Mouse (Mus musculus) layer of hippocampus, postnatal 36 days (tissue): ENCODE measurements around the gene Lrrc20. TPM values are rescaled to one million over a fixed set of nuclear protein-coding genes. Genes with fewer than 3 reads are reported as not detected.
"Not testable (repeated sequence)": the region's sequence is repeated elsewhere in the genome, so short reads cannot be mapped to it uniquely, and the experiment has no call there.

Source experiments
- DNase-seq, 2 experiments: peaks; one replicate each; pipeline ENCODE4 v3.0.0; 2022
- total RNA-seq, 2 experiments: library from RNA; stranded (reverse); gene quantifications; 2 replicates each; pipeline ENCODE4 v1.2.3; 2021

Gene Lrrc20
- total RNA-seq, 2 experiments from 2014 or later = 21.2 to 24.1 TPM

DNA sequence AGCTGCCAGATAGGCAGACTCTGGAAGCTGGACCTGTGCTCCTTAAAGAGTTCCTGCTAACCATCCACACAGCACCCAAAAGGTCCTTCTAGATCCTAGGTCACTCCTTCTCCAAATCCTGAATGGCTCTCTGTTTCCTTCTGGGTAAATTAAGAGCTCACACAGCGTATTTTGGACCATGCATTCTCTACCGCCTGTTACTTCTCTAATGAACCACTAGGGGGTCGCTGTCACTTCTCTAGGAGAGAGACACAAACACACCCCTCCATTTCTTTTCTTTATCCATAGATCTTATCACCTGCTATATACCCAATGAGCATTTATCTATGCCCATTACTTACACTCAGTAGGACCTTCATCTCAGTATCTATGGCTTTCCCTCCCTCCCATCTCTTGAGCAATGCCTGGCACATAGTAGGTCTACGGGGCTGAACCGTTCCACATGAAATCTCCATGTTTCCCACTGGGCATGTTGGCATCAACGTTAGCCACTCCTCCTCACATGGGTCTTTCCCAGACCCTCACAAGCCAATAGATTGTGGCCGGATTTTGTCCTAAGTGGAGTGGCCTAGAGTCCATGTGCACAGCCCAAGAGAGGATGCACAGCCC lies 111.7 kb downstream of the Lrrc20 start:
- DNase-seq = no peak

DNA sequence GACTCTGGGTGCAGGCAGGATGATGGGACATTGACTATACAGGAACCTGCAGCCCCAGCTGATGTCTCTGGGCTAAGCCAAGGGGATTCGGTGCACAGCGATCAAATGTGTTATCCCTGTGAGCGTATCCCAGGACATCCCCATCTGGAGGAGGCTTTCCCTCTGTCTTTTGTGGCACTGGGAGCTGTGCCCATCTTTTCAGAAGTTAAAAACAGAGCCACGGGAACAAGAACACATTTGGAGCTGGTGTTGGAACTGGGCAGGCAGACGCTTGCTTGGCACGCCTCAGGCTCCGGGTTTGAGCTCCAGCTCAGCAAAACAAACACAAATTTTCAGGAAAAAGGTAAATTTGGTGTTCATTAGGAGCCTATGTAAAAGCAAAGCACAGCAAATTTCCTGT lies 122.4 kb downstream of the Lrrc20 start:
- peak; percentile 36 to 39 for DNase-seq

DNA sequence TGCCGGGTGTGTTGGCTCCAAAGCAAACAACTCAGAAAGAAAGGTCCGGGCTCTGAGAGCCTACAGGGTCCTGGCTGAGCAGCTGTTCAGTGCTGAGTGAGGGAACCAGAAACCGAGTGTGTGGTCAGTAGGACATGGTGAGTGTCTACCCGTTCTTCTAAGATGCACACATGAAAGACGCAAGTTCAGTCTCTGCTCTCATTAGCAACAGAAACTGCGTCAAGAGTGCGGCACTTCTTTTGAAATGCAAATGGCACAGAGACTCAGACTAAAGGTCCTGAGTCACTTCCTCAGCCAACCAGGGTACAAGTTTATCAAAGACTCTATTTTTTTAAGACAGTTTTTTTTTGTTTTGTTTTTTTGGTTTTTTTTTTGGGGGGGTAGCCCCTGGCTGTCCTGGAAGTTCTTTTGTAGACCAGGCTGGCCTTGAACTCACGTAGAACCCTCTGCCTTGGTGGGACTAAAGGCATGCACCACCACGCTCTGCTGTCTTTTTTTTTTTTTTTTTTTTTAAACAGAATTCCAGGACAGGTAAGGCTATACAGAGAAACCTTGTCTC lies 124.0 kb downstream of the Lrrc20 start:
- no peak for DNase-seq

DNA sequence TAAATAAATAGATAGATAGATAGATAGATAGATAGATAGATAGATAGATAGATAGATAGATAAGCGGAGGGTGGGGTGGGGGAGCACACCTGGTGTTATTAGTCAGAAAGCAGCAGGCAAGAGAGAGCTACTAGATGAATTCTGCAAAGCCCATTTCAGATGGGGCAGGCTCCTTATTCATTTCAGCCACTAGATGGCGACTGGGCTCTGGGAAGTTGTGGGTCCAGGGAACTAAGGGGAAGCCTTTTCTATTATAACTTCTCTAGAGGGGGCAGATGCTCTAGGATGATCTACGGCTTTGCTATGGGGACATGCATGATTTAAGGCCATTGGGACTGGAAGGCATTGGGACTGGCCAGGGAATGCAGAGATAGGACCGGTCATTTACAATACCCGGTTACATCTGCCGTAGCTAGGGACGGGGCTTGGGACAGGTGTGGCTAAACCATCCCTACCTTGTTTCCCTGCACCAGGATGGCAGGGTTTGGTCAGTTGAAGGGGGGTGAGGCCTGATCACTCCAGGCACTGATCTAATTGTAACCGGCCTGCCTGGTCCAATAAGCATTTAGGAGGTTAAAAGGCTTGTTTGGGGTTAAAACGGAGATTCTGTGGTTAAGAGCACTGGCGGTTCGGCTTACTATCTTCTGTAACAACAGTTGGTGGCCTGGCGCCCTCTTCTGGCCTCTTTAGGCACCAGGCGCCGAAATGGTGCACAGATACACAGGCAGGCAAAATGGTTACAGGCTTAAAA lies 126.9 kb downstream of the Lrrc20 start:
- DNase-seq = peak in 1 of 2 experiments; percentile 39

DNA sequence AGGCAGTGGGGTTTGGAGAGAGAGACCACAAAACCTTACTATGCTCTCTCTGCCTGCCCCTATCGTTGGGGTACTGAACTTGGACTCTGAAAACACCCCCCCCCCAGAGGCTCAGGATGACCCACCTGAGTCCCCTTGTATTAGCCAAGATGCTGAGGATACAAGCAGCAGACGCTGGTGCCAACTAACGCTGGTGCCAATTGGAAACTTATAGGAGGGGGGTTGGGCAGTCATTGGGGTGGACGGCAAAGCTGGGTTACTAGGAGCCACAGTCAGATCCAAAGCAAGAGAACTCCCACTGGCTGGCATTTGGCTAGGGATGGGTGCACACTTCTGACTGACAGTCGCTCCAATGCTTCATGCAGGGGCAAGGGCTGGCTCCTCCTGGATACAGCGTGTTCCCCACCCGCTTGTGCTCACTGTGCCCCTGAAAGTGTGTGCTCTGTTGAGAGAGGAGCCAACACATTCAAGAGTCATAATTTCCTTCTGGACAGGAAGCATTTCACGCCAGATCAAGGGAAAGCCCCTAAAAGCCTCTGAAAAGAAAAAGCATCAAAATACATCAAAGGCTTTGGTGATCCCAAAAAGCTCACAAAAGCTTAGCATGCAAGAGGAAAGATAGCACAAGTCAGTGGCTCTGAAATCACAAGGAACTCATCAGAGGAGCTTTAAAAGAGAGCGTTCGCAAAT lies 128.9 kb downstream of the Lrrc20 start:
- DNase-seq = no peak

DNA sequence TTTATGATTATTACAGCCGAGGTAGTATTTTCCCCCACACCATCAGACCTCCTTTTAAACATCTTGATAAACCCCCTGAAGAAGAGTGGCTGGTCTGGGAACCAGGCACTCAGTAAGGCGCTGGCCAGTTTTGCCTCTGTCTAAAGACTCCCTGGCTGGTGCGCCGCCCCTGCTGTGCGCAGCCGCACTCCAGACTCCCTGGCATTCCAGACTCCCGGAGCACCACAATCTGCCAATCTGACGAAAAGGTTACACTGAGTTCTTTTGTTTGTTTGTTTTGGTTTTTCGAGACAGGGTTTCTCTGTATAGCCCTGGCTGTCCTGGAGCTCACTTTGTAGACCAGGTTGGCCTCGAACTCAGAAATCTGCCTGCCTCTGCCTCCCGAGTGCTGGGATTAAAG lies 129.8 kb downstream of the Lrrc20 start:
- DNase-seq = not testable (repeated sequence)

DNA sequence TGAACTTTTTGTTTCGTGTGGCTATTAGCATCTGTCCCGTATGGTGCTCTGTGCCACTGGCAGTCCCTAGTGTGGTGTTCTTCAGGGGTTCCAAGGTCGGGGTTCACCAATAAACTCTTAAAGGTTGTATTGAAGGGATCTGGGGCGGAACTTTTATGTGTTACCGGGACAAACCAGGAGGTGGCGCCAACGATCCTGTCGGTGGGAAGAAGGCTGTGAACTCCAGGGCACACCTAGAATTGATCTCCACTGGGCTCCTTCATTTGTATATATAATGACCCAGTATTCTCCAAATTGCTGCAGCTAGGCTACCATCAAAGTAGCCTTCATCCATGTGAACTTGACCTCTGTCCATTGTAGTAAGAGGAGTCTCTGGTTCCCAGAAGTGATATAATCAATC lies 130.2 kb downstream of the Lrrc20 start:
- peak; percentile 35 to 51 for DNase-seq

DNA sequence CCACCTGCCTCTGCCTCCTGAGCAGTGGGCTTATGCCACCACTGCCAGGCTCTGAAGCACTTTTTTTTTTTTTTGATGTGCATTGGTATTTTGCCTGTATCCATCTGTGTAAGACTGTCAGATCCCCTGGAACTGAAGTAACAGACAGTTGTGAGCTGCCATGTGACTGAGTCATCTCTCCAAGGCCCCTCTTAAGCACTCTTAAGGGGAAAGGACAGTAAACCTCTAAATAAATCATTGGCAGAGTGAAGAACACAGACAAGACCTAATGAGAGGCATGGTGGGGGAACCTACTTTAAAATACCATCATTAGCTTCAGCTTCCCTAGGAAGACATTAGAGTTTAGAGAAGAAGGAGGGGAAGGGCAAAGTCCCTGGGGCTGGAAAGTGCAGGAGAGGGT lies 132.6 kb downstream of the Lrrc20 start:
- no peak for DNase-seq

DNA sequence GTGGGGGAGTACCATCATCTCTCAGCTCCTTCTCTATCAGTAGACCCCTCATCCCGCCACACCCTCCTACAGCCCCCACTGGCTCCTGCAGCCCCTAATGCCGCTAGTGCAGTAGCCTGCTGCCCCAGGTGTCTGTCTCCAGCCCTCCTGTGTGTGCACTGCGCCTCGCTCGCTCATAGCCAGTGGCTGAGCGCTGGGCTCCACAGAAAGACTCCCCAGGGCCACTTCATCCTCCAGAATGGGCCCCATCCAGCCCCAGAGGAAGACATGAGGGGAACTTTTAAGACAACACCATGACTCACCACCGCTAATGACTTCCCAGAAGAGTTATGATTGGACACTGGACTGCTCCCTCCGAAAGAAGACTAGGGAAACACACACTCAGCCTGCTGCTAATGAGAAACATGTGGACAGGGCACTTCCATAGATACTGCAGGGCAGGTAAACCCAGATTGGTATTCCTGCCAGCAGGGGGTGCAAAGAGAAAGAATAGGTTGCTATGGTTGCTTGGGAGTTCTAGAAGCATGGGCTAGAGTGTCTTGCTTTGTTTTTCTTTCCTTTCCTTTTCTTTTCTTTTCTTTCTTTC lies 135.1 kb downstream of the Lrrc20 start:
- DNase-seq = no peak

DNA sequence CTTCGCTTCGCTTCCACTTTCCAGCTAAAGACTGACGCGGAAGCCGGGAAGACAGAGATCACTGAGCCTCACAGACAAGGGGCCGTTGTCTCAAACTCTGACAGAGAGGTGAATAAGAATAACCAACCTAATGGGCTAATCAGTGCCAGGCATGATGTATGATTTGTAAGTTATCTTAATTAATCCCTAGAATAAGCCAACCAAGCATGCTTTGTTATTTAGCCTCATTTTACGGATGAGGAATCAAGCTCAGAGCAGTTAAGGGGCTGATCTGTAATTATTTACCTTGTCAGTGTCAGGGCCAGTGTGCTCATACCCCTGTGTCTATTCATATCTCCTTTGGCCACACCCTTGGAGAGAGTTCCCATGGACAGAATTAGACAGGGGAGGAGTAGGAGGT lies 138.7 kb downstream of the Lrrc20 start:
- DNase-seq = no peak

DNA sequence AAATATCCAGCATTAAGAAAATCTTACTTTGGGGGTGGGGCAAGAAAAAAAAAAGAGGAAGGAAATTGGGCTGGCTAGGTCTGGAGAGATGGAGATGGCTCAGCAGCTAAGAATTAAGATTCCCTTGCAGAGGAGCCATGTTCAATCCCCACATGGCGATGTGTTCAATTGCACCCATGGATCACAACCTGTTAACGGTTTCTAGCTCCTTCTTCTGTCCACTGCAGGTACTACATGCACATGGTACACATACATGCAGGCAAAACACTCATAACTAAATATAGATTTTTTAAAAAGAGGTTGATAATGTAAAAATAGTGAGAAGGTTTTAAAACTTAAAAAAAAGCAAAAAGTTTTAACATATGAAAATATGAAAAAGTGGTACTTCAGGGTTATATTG lies 142.9 kb downstream of the Lrrc20 start:
- no peak for DNase-seq

DNA sequence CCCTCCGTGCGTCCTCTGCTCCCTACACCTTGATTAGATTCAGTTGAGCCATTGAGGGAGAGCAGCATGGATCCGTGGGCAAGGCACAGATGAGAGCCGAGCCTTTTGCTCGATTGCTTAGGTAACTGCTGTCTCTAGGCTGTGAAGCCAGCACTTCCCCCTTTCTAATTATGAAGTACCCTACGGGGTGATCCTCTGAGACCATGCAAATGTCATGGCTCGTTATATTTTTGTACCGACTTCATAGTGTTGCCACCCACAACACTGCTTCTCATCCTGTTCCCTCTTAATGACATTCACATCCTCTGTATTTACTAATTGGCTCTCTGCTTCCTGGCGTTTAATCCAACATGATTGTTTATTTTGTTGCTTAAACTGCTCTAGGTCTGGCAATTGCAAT lies 146.1 kb downstream of the Lrrc20 start:
- peak; percentile 10 to 15 for DNase-seq

DNA sequence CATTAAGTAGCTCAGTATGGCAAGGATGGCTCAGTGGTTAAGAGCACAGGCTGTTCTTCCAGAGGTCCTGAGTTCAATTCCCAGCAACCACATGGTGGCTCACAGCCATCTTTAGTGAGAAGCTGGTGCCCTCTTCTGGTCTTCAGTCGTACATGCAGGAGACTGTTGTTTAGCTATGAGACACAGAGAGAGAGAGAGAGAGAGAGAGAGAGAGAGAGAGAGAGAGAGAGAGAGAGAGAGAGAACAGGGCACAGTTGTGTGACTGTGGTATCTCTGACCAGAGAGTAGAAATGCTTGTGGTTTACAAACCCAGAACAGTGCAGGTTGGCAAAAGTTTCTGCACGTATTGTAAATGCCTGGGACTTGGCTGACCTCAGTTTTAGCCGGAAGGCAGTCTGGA lies 148.3 kb downstream of the Lrrc20 start:
- DNase-seq = not testable (repeated sequence)

DNA sequence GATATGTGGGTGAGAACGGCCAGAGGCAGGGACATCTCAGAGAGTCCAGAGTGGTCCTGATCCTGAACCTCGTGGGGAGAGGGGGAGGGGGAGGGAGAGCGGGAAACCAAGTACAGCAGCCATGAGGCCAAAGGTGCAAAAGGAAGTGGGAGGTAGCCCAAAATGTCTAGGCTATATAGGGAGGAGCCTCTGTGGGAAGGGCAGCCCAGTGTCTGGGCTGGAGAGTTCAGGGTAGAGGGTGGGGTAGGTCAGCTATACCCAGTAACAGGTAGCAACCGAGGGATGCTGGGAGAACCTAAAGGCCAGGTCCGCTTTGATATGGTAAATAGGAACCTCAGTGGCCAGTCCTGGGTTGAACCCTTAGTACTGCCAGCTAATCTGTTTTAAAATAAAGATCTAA lies 149.2 kb downstream of the Lrrc20 start:
- no peak for DNase-seq

DNA sequence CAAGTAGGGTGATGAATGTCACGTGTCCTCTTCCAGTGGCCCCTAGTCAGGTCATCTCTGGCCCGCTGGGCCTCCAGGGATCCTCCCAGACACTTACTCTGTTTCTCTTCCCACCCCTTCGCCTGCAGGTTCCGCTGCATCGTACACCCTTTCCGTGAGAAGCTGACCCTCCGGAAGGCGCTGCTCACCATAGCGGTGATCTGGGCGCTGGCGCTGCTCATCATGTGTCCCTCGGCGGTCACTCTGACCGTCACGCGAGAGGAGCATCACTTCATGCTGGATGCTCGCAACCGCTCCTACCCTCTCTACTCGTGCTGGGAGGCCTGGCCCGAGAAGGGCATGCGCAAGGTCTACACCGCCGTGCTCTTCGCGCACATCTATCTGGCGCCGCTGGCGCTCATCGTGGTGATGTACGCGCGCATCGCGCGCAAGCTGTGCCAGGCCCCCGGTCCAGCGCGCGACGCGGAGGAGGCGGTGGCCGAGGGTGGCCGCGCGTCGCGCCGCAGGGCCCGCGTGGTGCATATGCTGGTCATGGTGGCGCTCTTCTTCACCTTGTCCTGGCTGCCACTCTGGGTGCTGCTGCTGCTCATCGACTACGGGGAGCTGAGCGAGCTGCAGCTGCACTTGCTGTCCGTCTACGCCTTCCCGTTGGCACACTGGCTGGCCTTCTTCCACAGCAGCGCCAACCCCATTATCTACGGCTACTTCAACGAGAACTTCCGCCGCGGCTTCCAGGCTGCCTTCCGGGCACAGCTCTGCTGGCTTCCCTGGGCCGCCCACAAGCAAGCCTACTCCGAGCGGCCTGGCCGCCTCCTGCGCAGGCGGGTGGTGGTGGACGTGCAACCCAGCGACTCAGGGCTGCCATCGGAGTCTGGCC lies 150.0 kb downstream of the Lrrc20 start:
- peak; percentile 11 to 13 for DNase-seq

DNA sequence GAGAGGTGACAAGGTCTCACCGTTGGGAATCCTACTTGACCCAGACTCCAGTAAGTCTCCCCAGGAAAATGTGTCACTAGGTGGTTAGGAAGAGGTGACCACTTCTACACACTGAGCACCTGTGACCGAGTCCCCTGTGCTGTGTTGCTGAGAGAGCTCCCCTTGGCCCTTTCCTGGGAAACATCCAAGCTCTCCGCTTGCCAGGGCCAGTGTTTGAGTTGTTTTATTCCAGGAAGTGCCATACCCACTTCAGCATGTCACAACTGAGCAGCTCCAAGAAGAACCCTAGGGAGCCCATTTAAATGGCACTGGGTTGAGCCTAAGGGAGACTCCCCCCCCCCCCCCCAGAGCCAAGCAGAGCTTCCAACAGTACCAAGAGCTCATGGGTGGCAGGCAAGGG lies 150.9 kb downstream of the Lrrc20 start:
- DNase-seq = no peak

DNA sequence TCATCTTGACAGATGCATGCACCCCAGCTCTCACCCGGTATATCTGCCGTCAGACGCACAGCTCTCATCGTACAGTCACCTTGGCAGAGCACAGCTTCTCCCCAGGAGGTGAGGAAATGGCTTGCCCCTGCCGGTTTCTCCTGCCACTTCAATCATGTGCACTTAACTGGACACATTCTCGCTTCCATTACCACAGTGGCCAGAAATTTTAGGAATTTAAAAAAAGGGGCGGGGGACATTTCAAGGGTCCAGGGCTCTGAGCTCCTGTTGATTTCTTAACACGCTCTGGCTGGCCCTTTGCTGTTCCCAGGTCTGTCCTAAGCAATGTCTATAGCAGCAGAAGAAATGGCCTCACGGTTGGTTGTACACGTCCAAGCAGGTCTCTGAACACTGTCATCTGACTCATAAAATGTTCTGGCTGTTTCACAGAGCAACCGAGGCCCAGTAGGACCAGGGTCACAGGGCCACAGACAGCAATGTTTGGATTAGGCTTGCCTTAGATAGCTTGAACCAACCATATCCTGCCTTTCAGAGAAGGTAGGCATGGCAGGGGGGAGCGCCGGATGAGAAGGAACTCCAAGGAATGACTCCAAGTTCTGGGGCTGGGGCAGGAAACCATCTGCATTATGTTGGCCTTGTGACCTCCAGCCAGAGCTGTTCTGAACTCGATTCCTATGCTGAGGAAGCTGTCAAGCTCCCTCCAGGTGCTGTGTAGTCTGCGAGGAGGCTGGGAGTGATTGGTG lies 151.8 kb downstream of the Lrrc20 start:
- DNase-seq = no peak

DNA sequence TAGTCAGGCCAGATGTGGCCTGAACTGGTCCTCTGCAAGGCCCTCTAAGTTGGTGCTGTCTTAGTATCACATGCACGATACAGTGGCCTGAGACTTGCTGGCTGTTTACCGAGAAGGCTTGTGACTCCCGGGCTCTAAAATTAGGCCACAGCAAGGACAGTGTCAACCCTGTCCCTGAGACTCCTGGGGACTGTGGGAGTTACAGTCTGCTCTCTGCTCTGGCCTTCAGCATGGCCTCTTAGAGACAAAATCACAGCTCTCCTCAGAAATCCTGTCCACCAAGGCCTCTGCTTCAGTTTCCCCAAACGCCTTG lies 152.3 kb downstream of the Lrrc20 start:
- no peak for DNase-seq
